Mouse (Mus musculus) layer of hippocampus, postnatal 36 days (tissue): ENCODE results near the gene Gna12. TPM values are rescaled to one million over a fixed set of nuclear protein-coding genes. Genes with fewer than 3 reads are reported as not detected.

Experiments
- DNase-seq, 2 experiments: peaks; one replicate each; pipeline ENCODE4 v3.0.0; 2022
- total RNA-seq, 2 experiments: library from RNA; stranded (reverse); gene quantifications; 2 replicates each; pipeline ENCODE4 v1.2.3; 2021

The Gna12 gene
- 10 to 100 TPM; 94.9 to 97.7 TPM for total RNA-seq

DNA sequence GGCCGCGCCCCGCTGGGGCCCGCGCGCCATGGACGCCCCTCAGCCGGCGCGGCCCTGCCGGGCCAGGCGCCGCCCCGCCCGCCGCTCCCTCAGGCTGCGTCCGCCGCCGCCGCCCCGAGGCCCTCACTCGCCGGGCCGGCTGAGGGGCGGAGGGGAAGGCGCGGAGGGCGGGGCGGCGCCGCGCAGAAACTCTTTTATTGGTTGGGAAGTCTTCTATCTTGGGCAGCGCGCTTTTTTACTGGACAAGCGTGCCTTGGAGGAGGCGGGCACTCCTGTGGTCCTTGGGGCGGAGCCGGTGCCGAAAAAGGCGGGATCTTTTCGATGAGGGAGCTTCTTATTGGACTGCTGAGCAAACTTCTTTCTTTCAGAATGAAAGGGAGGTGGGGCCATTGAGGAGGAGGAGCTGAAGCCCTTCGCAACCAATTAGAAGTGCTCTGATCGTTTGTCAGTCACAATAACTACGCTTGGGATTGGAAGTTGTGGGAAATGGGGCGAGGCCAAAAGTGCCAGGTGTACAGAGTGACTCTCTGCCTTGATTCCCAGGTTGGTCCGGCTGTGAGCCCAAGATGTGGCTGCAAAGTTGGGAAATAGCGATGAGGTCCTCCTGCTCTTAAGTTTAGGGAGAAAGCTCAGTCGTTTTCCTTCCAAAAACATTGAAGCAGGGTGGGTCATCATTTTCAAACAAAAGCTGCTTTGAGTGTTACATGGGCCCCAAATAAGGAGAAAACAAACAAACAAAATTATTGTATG is at the start of gene Gna12:
Gene Gna12 (minus strand): TSS at position 118 of the 750 bp plus-strand sequence.
- peak; percentile 96 to 98 for DNase-seq

- no peak for DNase-seq
Measured at GRCm38 (mm10) chr5:140878644-140879043, 48.4 kb upstream of the Gna12 start.

DNA sequence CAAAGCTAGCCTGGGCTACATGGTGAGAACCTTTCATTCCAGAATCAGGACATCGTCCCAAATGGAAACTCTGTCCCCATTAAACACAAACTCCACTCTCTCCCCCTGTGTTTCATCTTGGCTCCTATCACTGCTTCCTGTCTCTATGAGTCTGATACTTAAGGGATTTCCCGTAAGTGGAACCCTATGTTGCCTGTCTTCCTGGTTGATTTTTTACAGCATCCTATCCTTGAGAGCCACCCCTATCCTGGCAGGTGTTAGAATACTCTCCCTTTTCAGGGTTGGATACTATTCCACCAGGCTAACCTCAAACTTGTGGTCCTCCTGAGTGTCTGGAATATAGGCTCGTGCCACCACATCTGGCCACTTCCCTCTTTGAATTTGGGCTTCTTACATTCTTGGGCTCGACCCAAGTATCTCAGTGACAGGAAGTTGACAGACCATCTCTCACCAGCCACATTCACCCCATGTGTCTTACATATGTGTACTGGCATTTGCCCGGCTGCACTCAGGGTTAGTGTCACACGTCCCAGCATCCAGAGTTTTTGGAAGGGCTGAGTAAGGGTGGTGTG is 43.6 kb upstream of the Gna12 start:
- no peak for DNase-seq

- no peak for DNase-seq
Measured at GRCm38 (mm10) chr5:140873039-140873551, 42.9 kb upstream of the Gna12 start.

DNA sequence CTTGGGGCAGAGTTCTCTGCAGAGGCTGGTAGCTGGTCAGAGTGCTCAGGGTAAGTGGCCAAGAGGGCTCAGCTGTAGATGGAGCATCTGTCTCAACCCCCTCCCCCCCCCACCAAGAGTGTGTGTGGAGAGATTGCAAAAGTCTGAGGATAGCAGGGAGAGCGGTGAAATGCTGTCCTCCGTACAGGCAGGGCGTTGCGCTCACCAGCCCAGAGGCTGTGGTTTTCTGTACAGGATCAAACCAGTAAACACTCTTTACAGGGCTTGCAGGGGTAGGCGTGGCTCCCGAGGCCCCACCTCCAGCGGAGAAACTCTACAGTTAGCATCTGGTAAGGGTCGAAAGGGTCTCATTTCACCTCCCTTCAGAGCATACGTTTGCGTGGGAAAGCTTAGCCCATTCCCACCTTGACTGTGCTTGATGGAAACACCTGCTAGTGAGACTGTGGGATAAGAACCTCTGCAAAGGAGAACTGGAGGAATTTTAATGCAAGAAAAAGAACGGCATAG is 42.4 kb upstream of the Gna12 start:
- no peak for DNase-seq

- no peak for DNase-seq
Measured at GRCm38 (mm10) chr5:140871241-140871640, 41.0 kb upstream of the Gna12 start.

DNA sequence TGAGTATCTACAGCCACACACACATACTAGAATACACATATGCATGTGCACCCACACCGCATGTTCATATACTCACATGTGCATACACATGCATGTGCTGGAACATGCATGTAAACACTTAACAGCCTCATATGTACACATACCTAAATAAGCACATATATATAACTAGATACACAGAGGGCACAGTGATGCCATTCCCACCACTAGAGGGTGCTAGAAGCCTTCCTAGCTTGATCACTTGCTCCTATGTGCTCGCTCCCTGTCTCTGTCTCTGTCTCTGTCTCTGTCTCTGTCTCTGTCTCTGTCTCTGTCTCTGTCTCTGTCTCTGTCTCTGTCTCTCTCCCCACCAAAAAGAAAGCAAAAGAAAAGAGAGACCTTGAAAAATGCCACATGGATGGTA is 38.8 kb upstream of the Gna12 start:
- DNase-seq: peak in 1 of 2 experiments; percentile 60

DNA sequence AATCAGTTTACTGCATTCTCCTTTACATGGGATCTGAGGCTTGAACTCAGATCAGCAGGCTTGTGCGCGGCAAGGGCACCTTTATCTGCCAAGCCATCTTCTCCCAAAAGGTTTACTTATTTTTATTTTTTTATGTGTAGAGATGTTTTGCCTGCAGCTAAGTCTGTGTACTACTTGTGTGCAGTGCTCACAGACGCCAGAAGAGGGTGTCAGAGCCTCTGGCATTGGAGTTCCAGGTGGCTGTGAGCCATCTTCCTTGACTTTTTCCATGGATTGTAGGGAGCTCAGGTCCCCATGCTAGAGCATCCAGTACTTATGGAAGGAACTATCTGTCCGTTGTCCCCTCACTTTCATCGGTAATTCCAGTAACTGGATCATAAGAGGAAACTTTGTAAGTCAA is 29.5 kb upstream of the Gna12 start:
- DNase-seq: no peak

DNA sequence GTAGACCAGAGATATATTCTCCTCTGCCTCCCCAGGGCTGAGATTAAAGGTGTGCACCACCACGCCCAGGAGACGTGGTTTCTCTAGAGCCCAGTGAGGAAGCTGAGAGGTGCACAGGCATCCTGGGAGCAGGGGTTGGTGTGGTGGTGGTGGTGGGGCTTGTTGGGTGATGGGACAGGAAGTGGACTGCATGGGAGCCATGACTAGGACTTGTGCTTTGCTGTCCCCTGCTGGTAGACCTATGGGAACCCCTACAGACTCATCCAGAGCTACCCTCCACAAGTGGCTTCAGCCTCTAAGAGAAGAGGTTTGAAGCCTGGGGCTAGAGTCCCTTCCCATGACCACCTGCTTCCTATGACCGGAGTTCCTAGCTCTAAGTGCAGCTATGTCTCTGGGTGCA is 28.1 kb upstream of the Gna12 start:
- DNase-seq: no peak

DNA sequence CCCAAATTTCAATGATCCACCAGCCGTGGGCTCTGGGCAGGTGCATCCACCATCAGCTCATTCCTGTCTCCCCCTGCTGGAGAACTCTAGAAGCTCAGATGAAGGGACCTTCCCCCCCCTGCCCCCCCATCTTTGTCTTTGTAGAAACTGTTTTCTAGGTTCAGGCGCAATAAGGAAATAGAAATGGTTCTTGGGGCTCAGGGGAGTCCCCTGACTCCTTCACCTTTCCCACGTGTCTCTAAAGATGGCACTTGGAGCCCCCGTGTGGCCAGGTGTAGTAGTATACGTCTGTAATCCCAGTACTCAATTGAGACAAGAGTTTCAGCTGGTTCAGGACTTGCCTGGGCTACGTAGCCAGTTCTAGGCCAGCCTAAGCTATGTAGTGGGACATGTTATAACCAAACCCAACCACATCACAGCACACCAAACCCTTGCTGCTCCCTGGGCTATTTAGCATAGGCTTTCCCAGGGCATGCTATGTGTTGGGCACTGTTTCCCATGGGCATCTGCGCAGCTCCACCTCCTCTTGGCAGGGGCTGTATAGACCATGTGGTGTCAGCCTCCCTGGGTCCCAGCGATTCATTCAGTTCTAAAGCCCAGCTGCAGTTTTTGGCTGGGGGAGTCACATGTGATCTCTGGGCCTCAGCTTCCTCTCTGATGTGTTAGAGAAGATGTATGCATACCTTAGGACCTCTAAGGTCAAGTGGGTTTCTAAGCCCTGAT is 27.4 kb upstream of the Gna12 start:
- DNase-seq: peak in 1 of 2 experiments; percentile 26

DNA sequence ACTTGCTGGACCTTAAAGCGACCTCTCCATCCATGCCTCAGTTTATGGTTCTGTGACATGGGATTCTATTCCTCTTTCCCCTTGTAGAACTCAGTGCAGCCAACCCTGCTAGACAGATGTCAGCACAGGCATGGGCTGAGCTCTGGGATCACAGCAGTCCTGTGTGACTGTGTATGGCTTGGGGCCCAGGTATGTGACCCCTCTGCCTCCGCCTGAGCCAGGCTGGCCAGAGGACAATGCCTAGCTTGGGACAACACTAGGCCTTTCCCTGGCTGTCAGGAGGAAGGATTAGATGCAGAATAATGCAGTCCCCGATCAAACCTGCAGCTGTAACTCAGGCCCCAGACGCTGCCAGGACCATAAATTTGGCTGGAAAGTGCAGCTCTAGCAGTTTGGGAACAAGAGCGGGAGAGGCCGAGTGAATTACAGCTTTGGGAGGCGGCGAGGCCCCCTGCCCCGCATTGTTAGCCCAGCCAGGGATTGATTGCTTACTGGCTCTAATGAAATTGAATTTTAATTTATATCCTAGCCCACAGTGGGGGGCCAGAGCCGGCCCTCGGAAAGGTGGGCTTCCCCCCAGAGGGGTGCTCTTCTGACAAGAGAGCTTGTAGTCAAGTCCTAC is 25.8 kb upstream of the Gna12 start:
- DNase-seq: no peak

DNA sequence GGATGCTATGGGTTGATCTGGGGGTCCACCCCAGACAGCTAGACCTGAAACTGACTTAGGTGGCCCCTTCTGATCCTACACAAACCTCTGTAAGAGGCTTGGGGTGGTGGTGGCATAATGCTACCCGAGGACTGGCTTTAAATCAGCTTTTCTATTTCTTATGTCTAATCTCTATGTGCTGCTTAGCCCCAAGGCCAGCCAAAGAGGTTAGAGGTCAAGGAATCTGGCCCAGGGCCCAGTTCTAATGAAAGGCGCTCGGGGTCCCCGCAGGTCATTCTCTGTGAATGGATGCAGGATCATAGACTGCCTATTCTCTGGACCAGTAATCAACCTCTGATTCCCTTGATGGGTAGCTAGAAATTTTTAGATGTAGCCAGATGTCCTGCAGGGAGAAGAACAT is 24.5 kb upstream of the Gna12 start:
- no peak for DNase-seq

- DNase-seq: no peak
Measured at GRCm38 (mm10) chr5:140853723-140854122, 23.5 kb upstream of the Gna12 start.

- no peak for DNase-seq
Measured at GRCm38 (mm10) chr5:140852435-140852996, 22.3 kb upstream of the Gna12 start.

DNA sequence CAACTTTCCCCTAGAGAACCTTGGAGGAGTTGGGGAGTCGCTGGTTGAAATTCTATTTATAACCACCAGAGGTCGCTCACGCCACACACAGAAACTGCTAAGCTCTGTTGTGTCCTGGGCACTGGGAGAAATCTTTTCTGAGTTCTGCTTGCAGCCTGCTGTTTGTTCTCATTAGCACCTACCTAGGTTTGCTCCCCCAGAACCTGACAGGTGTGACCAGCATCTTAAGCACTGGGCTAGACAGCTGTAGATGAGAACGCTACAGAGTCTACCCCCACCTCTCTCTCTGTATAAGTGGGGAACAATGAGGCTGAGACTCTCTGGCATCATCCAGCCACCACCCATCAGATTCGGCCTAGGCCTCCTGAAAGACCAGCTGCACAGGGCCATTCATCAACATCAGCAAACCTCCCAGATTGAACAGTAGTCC is 17.1 kb upstream of the Gna12 start:
- peak; percentile 29 to 50 for DNase-seq

DNA sequence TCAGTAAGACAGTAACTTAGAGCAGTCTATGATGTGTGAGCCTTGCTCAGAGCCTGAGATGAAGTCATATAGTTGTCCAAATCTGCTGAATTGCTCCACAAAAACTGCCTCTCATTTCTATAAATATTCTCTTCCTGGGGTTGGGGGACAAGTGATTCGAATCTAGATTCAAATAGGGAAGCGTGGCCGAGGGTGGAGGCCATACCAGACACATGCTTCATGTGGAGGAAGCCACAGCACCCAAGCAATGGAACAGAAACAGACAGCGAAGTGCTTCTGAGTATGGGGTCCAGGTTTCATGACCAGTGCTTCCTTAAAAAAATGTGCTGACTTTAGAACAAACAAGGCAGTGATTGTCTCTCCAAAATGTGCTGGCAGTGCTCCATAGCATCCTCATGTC is 11.7 kb upstream of the Gna12 start:
- DNase-seq: no peak

- no peak for DNase-seq
Measured at GRCm38 (mm10) chr5:140831064-140831431, 817 bp upstream of the Gna12 start.

- peak in 1 of 2 experiments; percentile 25 for DNase-seq
Measured at GRCm38 (mm10) chr5:140829911-140830294, 328 bp downstream of the Gna12 start.

GRCm38 (mm10) chr5:140829081-140829910 is 935 bp downstream of the Gna12 start:
- no peak for DNase-seq

- DNase-seq: no peak
Measured at GRCm38 (mm10) chr5:140828363-140828762, 1.9 kb downstream of the Gna12 start.

GRCm38 (mm10) chr5:140827896-140828295 is 2.3 kb downstream of the Gna12 start:
- no peak for DNase-seq
